Mouse (Mus musculus) splenic B cell, adult 2 months (primary cell): ENCODE results near the gene Tpra1.

Experiments used
- DNase-seq: peaks from one replicate; pipeline ENCODE4 v3.0.0-alpha.2; 2011; ENCODE audit warnings: low read depth, low spot score
- H3K27me3 ChIP-seq: 2 replicates; pipeline ENCODE4 v1.6.1; 2012; ENCODE audit warnings: mild to moderate bottlenecking, low read length, moderate library complexity, mixed read lengths; ENCODE audit not compliant: control insufficient read depth, poor library complexity, insufficient read depth, severe bottlenecking
- H3K36me3 ChIP-seq: 2 replicates; pipeline ENCODE4 v1.6.1; 2012; ENCODE audit warnings: mild to moderate bottlenecking, low read length, moderate library complexity, mixed read lengths; ENCODE audit not compliant: control insufficient read depth, poor library complexity, insufficient read depth, severe bottlenecking

The Tpra1 gene

GRCm38 (mm10) chr6:88881334-88881733 lies 20.7 kb upstream of the Tpra1 start:
- H3K36me3 ChIP-seq, result peaks cover 3% of the 10 kb centered on the region; the same call in 1 of the 2 replicates
- no peak for DNase-seq
- no peaks in the 10 kb centered on the region for H3K27me3 ChIP-seq

- Histone ChIP-seq H3K36me3 (peaks cover 5% of the 10 kb centered on the region), H3K27me3 (no peaks in the 10 kb centered on the region)
- DNase-seq, result no peak
Measured at GRCm38 (mm10) chr6:88884195-88884594, 17.9 kb upstream of the Tpra1 start.

GRCm38 (mm10) chr6:88884690-88885089 lies 17.4 kb upstream of the Tpra1 start:
- no peak for DNase-seq
- Histone ChIP-seq H3K36me3 (peaks cover 5% of the 10 kb centered on the region), H3K27me3 (no peaks in the 10 kb centered on the region)

- Histone ChIP-seq H3K36me3 (peaks cover 6% of the 10 kb centered on the region), H3K27me3 (no peaks in the 10 kb centered on the region)
- no peak for DNase-seq
Measured at GRCm38 (mm10) chr6:88885644-88886416, 16.2 kb upstream of the Tpra1 start.

- Histone ChIP-seq H3K36me3 (peaks cover 7% of the 10 kb centered on the region), H3K27me3 (no peaks in the 10 kb centered on the region)
Measured at GRCm38 (mm10) chr6:88886417-88886967, 15.6 kb upstream of the Tpra1 start.

DNA sequence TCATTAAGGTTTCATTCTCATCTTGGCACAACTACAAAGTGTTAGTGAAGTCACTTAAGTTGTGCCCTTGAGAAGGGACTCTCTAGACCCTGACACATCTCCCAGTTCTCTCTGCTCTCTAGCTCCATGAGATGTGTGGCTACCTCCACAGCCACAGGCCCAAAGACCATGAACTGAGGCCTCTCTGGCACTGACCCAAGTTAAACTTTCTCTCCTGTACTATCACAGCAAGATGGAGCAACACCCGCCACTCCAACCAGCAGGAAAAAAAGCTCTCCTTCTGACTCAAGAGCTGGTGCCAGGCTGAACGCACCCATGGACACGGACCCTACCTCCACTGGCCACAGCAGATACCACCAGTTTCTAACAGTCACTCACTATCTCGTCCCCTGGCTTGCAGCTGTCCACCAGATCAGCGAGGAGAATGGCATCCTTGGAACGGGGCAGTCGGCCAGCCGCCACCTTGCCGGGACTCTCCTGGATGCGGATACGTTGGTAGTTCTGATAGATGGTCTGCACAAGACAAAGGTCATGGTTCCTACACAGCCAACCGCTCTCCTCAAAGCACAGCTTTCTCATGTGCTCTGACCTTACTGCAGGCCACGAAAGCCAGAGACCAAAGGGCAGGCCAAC lies 12.5 kb upstream of the Tpra1 start:
- peaks cover 9% of the 10 kb centered on the region for H3K36me3 ChIP-seq
- no peaks in the 10 kb centered on the region for H3K27me3 ChIP-seq
- DNase-seq, result no peak

More at GRCm38 (mm10) chr6:88886417-88886967, 15.6 kb upstream of the Tpra1 start:
- DNase-seq, result no peak

DNA sequence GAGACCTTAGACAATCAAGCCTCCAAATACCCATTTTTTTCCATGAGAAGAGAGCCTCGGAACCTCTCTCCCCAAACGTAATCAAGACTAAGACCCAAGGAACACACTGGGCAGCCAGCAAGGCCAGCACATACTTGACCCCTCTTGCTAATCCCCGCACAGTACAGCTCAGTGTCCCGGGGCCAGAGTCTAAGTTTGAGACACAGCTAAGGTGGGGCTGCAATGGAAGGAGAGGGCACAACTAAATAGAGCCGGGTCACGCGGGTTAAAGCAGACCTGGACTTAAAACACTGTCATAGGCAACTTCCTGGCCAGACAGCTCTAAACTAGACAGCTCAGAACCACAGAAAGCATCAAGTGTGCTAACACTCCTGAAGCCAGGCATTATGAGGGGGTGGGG lies 11.2 kb upstream of the Tpra1 start:
- no peak for DNase-seq
- H3K36me3 ChIP-seq, result peaks cover 10% of the 10 kb centered on the region
- H3K27me3 ChIP-seq, result no peaks in the 10 kb centered on the region

DNA sequence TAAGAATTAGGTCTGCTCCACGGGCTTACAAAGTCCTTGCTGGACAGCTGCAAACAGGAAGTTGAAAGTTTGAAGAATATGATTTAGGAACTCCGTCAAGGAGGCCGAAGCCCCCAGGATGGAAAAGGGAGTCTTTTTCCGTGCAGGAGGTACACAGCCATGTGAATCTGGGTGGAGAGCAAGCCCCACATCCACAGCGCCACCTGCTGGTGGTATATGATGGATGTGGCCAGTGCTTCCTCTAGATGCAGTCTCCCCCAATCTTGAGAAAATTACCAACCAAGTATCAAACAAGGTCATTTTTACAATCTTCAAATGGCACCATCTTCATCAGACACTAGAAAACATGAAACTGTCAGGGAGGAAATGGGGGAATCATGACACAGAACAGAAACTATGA lies 8.5 kb upstream of the Tpra1 start:
- no peaks in the 10 kb centered on the region for H3K27me3 ChIP-seq
- peak; percentile 76 for DNase-seq
- H3K36me3 ChIP-seq, result peaks cover 12% of the 10 kb centered on the region

DNA sequence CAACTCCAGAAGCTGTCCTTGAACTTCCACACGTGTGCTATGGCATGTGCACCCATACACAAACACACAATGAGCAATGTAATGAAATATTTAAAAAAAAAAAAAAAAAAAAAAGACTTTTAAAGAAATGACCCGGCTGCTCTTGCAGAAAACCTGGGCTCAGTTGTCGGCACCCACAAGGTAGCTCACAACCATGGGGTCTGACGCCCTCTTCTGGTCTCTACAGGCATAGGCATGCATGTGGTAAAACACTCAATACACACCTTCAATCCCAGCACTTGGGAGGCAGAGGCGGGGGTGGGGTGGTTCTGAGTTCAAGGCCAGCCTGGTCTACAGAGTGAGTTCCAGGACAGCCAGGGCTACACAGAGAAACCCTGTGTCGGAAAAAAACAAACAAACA lies 6.1 kb upstream of the Tpra1 start:
- DNase-seq, result no peak
- H3K36me3 ChIP-seq, result peaks cover 9% of the 10 kb centered on the region; the same call in 1 of the 2 replicates
- no peaks in the 10 kb centered on the region for H3K27me3 ChIP-seq

- Histone ChIP-seq H3K27me3 (no peaks in the 10 kb centered on the region), H3K36me3 (peaks cover 9% of the 10 kb centered on the region; the same call in 1 of the 2 replicates)
- no peak for DNase-seq
Measured at GRCm38 (mm10) chr6:88897246-88897645, 4.8 kb upstream of the Tpra1 start.

- Histone ChIP-seq H3K27me3 (no peaks in the 10 kb centered on the region), H3K36me3 (0 out of 2 replicates have a peak, but pooled peaks cover 5% of the 10 kb centered on the region)
- DNase-seq, result peak; percentile 96
Measured at GRCm38 (mm10) chr6:88898534-88899048, 3.5 kb upstream of the Tpra1 start, which contains the start of gene Mcm2. Mcm2 (minus strand) TSS chr6:88898780.

DNA sequence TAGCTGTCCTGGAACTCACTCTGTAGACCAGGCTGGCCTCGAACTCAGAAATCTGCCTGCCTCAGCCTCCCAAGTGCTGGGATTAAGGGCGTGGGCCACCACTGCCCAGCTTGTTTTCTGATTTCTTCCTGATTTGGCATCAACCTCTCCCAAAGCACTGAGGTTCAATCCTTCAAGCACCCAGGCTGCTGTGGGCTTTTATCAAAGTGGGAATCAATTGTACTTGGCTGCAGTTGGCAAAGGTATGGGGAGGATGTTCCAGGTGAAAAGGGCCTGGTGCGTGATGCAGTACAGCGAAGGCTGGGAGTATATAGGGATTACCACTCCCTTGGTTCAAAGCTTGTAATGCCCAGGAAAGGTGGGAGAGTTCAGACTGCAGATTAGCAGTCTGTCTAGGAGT lies 3.0 kb upstream of the Tpra1 start:
- Histone ChIP-seq H3K27me3 (no peaks in the 10 kb centered on the region), H3K36me3 (0 out of 2 replicates have a peak, but pooled peaks cover 5% of the 10 kb centered on the region)
- no peak for DNase-seq

DNA sequence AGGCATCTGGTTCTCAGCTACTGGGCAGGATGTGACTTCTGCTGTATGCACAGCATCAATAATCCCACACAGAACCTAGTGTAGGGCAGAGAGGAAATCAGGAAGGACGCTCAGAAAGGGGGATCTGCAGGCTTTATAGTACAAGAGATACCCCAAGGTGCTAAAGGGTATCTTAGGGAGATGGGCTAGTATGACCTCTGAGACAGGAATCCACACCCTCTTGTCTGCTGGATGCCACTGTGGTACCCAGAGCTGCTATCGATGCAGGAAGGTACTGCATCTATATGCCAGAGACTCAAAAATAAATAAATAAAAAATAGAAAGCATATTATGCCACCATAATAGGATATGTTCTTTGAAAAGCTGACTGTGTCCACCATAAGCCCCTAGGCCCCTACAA lies 2.4 kb upstream of the Tpra1 start:
- Histone ChIP-seq H3K27me3 (no peaks in the 10 kb centered on the region), H3K36me3 (0 out of 2 replicates have a peak, but pooled peaks cover 5% of the 10 kb centered on the region)
- no peak for DNase-seq

GRCm38 (mm10) chr6:88901471-88901870 lies 580 bp upstream of the Tpra1 start:
- Histone ChIP-seq H3K27me3 (no peaks in the 10 kb centered on the region), H3K36me3 (0 out of 2 replicates have a peak, but pooled peaks cover 3% of the 10 kb centered on the region)
- no peak for DNase-seq

GRCm38 (mm10) chr6:88903708-88904107 lies 1.7 kb downstream of the Tpra1 start:
- Histone ChIP-seq H3K36me3 (no peaks in the 10 kb centered on the region), H3K27me3 (no peaks in the 10 kb centered on the region)
- DNase-seq, result no peak
